Mouse (Mus musculus) layer of hippocampus, adult 8-10 months (tissue): ENCODE data around the gene Isyna1. TPM values are rescaled to one million over a fixed set of nuclear protein-coding genes. Genes with fewer than 3 reads are reported as not detected.
A peak's percentile ranks its signal among the peaks of the same experiment; 100 is the strongest.

Source experiments
- DNase-seq, 2 experiments: peaks; one replicate each; pipeline ENCODE4 v3.0.0; 2022; ENCODE audit warnings: low spot score in 2 of 2
- total RNA-seq, 4 experiments: library from RNA; stranded (reverse); gene quantifications; 2 replicates each; pipeline ENCODE4 v1.2.4; 2022

Gene Isyna1
- total RNA-seq, 4 experiments from 2014 or later, result 42.8 to 55.9 (median 51.8) TPM

DNA sequence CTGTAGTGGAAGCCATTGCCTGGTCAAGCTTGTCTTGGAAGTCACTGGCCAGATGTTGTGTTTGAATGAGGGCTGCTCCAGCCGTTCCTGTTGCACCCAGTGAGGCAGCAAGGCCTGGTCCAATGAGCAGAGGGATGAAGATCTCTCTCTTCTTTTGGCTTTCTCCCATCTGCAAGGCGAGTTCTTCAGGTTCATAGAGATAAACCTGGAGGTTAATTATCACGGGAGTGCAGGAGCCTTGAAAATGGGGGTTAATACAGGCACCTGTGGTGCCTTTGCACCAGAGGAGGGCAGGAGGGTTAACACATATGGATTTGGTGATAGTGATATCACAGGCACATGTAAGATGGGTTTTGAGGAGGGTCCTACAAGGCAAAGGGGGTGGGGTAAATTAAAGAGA, 28.0 kb downstream of the Isyna1 start:
- no peak for DNase-seq

DNA sequence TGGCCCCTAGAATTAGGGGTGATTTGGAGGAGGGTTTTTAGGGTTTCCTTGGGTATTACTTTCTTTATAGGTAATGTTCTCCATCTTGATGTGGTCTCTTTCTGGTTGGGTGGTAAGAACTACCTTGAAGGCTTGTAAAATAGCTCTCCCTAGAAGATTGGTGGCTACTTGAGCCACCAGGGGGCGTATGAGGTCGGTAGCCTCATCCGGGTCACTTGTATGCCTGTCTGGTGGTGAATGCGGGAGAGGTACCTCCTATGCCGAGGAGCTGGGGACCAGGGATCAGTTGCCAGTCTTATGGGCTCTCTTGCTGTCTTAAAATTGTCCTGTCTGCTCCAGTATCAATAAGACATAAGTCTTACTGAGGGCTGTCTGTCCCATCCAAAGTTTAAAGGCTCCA, 30.9 kb downstream of the Isyna1 start:
- no peak for DNase-seq

DNA sequence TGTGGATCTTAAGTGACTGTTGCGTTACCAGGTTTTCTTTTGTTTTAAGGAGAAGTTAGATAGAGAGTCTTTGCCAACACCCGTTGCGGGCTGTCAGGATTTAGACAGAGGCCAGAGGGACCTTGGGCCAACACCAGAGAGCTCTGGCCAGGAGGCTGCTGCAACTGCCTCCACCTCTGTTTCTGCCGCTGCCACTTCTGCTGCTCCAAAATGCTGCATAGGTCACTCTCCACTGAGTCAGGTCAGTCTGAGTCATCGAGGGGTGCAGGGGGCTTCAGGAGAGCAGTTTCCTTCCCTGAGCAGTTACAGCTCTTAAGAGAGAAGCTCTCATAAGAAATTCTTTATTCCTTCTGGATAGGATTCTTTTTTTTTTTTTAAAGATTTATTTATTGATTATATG, 32.9 kb downstream of the Isyna1 start:
- no peak for DNase-seq

DNA sequence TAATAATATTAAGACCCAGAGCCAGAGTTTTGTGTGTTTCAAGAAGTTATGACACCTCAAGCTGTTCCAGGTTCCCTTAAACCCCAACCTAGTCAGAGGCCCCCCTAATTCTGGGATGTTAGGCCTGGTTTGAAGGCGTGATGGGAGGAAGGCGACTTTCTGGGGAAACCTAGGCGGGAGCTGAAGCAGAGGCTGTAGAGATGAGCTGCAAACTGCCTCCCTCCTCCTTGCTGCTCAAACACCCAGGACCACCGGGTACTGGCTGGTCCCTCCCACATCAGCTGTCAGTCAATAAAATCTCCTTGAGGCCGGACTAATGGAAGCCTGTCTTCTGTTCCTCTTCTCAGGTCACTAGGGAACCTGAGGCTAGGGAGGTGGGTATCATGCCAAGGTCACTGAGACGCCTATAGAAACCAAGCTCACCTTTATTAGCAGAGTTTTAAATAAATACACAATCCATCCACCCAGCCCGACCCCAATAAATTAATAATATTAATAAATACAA, 34.9 kb downstream of the Isyna1 start:
- no peak for DNase-seq

DNA sequence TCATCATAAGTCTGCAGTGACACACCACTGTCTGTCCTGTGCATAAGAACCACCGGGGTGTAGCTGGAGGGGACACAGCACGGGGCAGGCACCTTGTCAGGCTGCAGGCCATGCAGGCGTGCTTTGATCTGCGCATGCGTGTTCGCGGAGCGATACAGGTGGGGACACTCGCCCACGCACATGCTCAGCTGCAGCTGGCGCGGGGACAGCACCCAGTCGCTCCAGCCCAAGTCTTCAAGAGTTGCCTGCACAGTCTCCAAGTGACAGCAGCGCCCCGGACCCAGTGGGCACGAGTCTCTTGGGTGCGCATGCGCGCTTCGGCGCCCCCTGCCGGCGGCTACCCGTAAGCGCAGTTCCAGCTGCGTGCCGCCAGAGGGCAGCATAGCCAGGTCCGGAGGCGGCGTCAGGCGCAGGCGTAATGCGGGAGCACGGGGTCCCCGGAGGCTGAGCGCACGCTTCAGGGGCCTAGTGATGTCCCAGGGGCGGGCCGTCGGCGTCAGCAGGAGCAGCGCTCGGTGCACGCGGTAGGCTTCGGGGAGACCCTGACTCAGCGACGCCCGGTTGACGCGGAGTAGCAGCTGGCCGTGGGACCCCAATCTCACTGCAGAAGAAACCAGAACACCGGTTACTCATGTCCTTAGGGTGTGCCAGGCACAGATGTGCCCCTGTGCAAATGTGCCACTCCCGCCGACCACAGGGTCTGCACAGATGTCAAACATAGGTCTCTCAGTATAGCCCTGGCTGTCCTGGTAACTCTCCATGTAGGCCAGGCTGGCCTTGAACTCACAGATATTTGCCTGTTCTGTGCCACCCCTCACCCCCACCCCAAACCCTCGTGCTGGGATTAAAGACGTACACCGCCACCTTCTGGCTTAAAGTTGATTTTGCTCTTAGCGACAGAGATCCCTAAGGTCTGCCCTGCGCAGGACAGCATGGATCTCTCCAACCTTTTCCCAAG, 35.7 kb downstream of the Isyna1 start:
- DNase-seq, result peak; percentile 89 to 95

DNA sequence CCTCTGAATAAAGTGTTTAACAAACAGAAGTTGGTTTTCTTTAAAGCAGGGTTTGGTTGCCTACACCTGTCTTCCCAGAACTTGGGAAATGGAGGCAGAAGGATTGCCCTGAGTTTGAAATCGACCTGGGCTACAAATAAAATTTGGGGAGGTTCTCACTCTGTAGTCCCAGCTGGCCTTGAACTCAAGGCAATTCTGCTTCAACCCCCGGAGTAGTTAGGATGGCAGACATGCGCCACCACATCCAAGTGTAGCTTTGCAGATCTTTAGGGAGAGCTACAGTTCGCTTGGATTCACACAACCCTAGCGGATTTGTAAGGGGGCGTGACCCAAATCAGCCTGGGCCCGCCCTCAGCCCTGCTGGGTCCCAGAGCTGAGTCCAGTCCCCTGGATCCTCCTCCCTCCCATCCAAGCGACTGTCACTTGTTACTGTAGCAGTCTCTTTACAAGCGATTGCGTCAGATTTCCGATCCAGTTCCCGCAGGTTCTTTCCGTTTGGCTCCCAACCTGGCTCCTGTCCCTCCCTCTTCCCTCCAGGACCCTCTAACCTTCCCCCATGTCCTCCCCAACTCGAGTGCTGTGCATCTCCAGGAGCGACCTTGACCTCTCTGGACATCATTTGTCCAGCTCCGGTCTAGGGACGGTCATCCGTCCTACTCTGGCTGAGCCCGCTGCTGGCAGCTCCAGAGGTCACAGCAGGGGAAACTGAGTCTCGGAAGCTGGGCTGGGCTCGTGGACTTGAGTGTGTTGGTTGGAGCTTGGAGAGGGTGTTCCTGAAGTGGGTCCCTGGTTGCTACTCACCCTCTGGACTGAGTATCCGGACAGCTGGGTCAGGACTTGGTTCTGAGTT, 36.6 kb downstream of the Isyna1 start:
- DNase-seq, result no peak

DNA sequence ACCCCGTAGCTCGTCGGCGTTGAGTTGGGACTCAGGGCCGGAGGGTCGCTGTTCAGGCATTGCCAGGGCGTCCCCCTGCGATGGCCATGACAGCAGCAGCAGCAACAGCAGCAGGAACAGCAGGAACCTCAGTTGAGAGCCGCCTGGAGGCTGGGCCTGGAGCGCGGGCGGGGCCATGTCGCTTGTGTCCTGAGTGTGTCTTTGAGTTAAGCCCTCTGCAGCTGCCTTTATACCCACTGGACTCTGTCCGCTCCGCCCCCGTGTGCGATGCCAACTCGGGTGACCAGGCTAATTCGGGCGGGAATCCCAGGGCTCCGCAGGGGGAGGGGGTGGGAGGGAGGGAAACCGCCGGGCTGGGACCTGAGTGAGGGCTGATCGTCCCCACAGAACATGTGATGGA, 37.3 kb downstream of the Isyna1 start:
- no peak for DNase-seq

DNA sequence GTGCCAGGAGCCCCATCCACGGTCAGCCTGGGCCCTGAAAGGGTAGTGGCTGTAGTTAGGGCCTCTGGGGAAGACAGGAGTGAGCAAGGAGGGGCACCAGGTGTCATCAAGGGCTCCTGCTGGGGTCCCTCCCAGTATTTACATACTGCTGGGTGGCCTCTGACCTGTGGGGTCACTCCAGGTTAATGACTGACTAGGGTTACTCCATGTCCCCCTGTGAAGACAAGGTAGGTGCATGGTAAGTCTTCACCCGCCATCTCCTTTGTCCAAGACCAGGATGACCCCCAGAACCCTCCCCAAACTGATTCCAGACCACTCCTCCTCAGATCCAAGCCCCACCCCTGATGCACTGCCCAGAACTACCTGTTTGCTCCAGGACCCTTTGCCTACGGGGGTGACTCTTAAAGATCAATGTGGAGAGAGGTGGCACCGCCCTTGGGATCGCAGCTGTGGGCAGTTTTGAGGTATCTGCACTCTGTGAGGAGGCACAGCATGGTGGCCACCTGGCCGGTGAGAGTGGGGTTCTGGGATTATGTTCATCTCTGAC, 38.2 kb downstream of the Isyna1 start, which contains the start of gene Gdf15:
TSS of gene Gdf15 (minus strand) at position 111 of the 547 bp plus-strand sequence.
- DNase-seq, result no peak

DNA sequence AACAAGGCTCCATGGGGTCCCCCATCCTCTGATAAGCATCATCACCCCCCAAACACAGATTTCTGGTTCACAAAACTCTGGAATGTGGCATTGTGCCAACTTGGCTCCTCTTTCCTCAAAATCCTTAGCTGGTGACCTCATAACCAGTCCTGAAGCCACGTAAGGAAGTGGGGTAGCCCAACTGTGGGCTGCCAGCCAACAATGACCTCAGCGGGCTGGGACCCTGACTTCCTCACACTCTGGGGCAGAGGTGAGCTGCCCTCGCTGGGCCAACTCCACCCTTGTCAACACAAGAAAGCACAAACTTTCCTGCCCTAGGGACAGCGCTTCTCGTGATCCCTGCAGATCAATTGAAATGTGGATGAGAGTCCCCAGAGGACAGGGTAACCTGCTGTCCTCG, 39.9 kb downstream of the Isyna1 start:
- DNase-seq, result no peak

DNA sequence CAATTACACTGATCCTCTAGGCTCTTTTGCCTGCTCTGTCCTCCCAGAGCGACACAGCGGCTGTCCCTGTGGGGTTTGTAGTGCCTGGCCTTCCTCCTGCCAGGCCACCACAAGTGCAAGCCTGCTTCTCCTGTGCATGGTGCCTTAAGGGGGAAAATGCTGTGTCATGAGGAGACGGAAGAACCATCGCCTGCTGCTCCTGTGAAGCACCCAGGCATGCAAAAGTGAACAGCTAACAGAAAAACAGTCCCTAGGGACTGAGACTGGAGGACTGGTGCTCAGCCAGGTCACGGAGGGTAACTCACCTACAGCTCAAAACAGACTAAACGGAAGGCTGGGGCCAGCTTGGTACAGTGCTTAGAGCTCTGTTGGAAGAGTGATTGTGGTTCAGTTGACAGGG, 41.4 kb downstream of the Isyna1 start:
- no peak for DNase-seq

DNA sequence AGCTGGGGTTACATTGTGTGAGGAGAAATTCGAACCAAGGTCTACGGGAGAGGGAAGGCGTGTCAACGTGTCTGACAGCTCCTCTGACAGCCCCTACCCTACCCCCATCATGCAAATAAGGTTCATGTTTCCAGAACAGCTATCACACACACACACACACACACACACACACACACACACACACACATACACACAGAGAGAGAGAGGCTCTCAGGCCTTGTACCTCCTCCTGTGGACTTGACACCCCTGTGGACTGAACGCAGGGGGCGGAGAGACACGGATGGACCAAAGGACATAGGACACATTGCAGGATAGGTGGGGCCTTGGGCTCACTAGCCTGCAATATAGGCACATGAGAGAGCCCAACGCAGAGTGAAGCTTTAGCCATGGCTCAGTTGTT, 42.7 kb downstream of the Isyna1 start:
- DNase-seq, result no peak

DNA sequence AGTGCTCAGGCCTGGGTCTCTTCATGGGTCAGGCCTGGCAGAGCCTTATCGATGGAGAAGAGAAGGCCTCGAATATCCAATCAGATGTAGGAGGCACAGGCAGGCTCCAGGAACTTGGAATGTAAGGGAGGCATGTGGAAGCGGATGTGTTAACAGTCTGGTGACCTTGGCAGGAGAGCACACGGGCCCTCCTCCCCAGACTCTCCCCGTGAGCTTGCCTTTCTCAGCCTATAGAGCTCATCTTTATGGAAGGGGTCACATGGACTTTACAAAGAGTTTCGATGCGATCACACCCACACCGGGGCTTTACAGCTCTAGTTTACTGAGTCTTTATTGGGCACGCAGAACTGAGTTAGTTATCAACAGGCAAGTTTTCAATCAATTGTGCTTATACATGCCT, 44.6 kb downstream of the Isyna1 start:
- no peak for DNase-seq

DNA sequence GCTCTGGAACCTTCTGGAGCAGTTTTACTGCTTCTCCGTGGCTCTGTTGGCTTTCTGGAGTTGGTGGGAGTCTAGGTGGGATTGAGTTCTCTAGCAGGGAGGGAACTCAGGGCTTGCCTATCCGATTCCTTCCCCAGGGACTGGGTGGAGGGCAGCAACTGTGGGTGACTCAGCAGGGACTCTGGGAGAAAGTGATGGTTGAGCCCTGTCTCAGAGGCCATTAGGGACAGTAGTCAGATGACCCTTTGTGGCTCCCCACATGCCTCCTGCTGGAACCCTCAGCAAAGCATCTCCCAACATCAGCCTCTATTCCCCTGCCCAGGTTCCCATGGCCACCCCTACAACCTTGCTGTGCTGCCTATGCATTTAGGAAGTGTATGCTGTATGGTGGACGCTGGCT, 48.8 kb downstream of the Isyna1 start:
- no peak for DNase-seq

DNA sequence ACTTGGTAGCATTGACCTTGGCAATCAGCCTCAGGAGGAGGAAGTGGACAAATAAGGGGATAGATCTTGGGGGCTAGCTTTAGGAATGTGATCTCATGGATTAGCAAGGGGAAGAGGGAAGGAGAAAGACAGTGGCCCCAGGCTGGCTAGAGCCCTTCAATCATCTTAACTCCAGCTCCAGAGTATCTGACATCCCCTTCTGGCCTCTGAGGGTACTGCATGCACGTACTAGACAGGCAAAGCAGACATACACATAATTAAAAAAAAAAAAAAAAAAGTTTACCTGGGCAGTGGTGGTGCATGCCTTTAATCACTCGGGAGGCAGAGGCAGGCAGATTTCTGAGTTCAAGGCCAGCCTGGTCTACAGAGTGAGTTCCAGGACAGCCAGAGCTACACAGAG, 49.9 kb downstream of the Isyna1 start:
- no peak for DNase-seq

DNA sequence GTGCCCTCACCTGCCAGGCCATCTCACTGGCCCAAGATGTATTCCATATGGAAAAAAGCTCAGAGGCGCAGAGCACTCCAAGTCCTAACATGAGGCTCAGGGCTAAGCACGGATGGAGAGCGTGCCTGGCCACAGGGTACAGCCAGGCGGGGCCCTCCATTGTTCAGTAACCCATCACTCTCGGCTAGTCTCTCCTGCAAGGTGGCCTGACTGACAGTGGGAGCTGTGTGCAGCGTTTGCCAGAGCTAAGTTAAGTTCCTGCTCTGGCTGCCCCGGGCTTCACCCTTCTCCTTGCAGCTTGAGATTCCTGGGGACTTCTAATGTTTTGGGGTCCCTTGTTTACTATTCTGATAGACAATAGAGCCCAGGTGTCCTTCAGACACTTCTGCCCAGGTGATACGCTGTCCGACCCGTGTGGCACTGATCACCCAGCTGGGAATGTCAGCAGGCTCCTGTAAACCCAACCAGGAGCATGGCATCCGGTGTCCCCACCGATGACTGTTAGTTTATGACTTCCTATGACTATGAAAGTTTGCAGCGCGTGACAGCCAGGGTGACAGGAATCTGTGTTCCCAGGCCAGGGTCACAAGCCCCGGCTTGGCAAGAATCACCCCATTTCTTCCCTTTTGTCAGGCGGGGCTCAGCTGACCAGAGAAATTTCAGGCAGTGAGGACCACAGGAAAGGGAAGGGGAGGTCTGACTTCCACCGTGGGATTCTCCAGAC, 51.5 kb downstream of the Isyna1 start:
- DNase-seq, result no peak

DNA sequence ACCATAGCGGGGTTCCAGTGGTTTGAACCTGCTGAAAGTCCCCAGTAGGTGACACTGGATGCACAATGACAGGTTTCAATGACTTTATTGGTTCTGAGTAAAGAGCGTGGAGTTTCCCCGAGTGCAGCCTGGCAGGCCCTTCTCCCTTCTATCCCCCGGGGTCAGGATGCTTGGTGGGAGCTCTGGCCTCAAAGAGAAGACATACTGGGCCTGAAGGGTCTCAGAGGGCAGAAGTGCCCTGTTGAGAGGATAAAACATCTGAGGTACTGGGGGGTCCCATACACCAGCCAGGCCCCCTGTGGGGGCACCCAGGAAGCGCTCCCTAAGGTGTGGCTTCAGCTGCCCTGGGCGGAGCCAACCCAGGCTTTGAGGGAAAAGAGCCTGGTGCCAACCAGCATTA, 52.2 kb downstream of the Isyna1 start:
- DNase-seq, result no peak

DNA sequence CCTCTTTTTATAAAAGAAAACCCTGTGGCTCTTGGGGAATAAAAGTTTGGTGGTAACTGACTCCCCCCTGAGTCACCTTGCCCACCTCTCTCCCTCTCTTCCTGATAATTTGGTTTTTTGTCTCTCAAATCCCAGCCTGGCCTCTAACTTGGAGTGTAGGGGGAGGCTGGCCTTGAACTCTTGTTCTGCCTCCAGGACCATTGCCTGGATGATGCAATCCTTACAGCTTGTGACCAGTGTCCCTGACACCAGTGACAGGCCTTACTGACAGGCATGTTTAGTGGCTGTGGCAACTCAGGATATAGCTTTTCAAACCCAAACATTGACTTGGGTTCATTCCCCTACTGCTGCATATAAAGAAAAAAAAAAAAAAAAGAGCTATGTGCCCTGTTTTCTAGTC, 52.6 kb downstream of the Isyna1 start:
- DNase-seq, result no peak
